Mouse (Mus musculus): ENCODE data around the gene Klc2.

Gene Klc2

DNA sequence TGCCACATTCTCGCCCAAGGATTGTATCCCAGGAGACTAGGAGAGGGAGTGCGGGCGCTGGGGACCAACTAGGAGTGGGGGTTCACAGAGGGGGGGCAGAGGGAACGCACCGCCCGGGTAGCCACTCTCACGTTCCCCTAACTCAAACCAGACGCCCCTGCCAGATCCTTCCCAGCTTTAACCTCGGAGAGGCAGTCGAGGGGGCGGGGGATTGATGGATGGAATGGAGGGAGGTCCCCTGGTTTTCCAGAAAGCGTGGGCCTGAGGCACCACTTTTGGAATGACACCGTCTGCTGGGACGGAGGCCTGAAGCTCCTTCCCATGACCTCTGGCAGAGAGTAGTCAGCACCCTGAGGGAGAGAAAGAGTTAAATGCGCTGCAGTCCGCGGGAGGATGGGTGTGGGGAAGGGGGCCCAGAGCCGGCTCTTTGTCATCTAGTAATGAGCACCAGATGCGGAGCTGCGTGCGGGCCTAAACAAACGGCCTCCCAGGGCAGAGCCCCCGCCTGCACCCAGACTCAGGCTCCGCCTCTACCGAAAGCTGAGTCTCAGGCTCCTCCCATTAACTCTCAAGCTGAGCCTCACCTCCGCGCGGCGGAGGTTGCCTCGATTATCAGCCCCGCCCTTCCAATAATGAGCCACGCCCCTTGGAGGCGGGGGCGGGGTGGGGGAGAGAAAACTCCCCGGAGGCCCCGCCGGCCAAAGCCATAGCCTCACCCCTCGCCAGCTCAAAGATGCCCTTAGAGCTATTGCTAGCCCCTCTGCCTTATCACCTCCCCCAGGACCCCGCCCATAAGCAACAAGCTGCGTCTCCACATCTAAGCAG is 46.6 kb downstream of the Klc2 start:
- DNase-seq = peak; percentile 97

GRCm38 (mm10) chr19:5071077-5071476 is 47.3 kb downstream of the Klc2 start:
- no peak for DNase-seq

DNA sequence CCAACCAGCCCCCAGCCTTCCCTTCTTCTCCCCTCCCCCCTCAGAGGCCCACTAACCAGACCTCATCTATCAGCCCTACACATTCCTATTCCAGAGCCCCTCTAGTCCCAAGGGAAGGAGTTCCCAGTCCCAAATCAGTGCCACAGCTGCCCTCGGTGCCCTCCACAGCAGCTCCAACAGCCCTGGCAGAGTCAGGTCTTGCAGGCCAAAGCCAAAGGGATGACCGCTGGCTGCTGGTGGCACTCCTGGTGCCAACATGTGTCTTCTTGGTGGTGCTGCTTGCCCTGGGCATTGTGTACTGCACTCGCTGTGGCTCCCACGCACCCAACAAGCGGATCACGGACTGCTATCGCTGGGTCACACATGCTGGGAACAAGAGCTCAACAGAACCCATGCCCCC is 48.4 kb downstream of the Klc2 start:
- no peak for DNase-seq

DNA sequence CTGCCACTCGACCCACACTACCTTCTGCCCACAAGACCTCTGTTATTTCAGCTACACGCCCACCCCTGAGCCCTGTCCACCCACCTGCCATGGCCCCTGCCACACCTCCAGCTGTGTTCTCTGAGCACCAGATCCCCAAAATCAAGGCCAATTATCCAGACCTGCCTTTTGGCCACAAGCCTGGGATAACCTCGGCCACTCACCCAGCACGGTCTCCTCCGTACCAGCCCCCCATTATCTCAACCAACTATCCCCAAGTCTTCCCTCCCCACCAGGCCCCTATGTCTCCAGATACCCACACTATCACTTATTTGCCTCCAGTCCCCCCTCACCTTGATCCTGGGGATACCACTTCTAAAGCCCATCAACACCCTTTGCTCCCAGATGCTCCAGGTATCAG is 48.9 kb downstream of the Klc2 start:
- no peak for DNase-seq

- DNase-seq = peak; percentile 12
Observed at GRCm38 (mm10) chr19:5068570-5069234, 49.7 kb downstream of the Klc2 start.

DNA sequence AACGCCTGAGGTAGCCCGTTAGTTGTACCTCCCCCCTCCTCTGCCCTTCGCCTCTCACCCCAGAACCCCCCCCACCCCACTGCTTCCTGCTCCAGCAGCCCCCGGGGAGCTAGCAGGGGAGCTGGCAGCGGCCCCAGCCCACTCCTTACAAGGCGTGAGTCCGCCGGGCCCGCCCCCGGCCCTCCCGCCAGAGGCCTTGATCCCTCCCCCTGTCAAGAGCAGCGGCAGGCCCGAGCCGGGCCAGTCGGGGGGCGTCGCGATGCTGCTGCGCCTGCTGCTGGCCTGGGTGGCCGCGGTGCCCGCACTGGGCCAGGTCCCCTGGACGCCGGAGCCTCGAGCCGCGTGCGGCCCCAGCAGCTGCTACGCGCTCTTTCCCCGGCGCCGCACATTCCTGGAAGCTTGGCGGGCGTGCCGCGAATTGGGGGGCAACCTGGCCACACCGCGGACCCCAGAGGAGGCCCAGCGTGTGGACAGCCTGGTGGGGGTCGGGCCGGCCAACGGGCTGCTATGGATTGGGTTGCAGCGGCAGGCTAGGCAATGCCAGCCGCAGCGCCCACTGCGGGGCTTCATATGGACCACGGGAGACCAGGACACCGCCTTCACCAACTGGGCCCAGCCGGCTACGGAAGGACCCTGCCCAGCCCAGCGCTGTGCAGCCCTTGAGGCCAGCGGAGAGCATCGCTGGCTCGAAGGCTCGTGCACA is 50.3 kb downstream of the Klc2 start, which contains the start of gene Cd248:
Gene Cd248, plus strand, starts transcription at position 212 of the 703 bp plus-strand sequence.
- DNase-seq = peak; percentile 89

DNA sequence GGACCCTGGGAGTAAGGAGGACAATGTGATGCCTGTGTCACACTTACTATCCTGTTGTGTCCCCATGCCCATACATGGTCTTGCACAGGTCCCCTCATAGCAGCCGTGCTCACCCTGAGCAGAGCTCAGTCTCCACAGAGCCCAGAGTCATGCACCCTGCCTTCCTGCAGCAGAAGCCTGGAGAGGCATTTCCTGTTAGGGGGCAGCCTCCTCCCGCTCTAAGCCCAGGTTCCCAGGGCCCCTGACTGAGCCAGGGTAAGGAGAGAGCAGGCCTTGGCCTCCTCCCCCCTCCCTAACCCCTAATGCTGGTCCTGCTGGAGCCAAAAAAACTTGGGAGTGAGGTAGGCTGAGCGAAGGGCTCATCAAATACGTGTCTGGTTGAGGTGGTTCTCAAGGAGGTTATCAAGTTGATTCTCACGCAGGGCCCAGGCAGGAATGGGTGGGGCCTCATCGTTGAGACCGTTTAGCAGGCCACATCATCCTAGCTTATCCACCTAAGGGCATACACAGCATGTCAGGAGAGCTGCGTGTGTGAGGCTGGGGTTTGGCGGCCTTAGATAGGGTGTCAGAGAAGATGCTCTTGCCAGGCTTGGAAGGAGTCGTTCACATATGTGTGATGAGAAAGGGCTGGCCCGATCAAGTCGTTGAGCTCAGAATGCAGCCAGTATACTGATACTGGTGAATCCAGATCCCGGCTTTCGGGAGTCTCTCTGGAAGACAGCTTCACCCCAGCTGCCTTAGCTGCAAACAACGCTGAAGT is 51.1 kb downstream of the Klc2 start:
- peak; percentile 52 for DNase-seq

DNA sequence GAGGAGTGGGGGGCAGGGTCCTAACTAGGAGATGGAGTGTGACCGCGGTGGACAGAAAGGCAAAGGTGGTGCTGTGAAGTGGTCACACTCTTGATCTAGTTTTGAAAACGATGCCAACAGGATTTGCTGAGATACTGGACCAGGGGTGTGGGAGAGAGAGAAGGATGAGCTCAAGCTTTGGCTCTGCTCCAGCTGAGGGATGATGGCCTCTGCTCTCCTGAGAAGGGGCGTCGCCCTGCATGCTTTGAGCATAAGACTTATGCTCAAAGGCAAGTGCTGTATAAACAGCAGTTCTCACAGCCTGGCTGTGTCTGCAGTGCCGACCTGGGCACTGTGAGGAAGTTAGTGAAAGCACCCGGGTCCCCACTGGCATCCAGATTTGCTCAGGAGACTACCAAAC is 53.3 kb downstream of the Klc2 start:
- no peak for DNase-seq

DNA sequence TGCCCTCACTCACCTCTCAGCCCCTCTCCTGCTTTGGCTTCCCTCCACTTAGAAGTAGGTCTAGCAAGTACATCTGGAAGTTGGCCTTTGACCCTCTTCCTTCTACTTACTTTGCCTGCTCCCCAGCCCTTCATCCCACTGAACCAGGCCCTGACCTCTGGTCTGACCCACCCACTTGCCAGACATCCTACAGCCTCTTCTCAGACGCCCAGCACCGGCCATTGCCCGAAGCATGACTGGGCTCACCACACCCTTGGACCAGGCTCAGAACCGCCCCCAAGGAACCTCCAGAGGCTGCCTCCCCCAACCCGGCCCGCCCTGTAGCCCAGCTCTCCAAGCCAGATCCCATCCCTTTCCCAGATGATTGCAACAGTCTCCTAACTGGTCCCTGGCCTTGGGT is 55.9 kb downstream of the Klc2 start:
- DNase-seq = peak; percentile 29

DNA sequence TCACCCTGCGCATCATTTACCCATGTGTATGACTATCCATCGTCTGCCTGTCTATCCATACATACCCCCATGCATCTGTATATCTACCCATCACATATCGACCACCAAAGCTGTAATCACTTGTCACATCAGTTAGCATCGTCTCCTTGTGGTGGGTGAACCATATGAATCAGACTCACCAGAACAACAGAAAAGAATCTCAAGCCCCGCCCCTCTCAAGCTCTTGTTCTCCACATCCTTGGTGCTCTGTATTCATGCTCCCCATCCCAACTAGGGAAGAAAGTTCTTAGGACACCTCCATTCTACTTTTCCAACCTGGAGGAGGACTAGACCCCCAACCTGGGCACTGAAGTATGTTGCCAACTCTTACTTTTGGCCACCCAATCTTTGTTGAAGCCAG is 56.3 kb downstream of the Klc2 start:
- no peak for DNase-seq

- DNase-seq = peak; percentile 16
Observed at GRCm38 (mm10) chr19:5060365-5061330, 57.7 kb downstream of the Klc2 start.

- DNase-seq = peak; percentile 67
Observed at GRCm38 (mm10) chr19:5058801-5059771, 59.3 kb downstream of the Klc2 start.

GRCm38 (mm10) chr19:5057876-5058775 is 60.2 kb downstream of the Klc2 start:
- DNase-seq = no peak

Measured in embryo, embryonic 11 days (tissue).